Mouse (Mus musculus) large intestine, adult 2 months (tissue): ENCODE measurements at regions not wholly inside any gene's neighbourhood (a gene's known extent, or its start where the extent isn't known, plus 50 kb on each side); places are given as distances from the start of the nearest gene placed in this dataset.

Experiments
- DNase-seq: peaks from one replicate; pipeline ENCODE4 v3.0.0-alpha.2; 2012; ENCODE audit warnings: low read depth, low spot score
- WGBS: fragments of 180-500 bp; shearing (Covaris S2); methylation state at CpG from one replicate; pipeline ENCODE4 v1.1.7; 2018; 5-methylcytosine and 5-hydroxymethylcytosine counted together

- 36% methylated on average over 4 of the region's 4 CpGs for WGBS
- no peak for DNase-seq
Observed at GRCm38 (mm10) chr5:111789904-111790303, 56.2 kb downstream of the Gm26897 start.

GRCm38 (mm10) chr5:111790527-111790926, 56.8 kb downstream of the Gm26897 start:
- no peak for DNase-seq

GRCm38 (mm10) chr5:111791089-111791561, 57.4 kb downstream of the Gm26897 start:
- WGBS: 82% methylated on average over 5 of the region's 5 CpGs
- DNase-seq: no peak

More at GRCm38 (mm10) chr5:111790527-111790926, 56.8 kb downstream of the Gm26897 start:
- WGBS: 55% methylated on average over 9 of the region's 9 CpGs

GRCm38 (mm10) chr5:111792746-111793145, 59.0 kb downstream of the Gm26897 start:
- 60% methylated on average over 14 of the region's 14 CpGs for WGBS

GRCm38 (mm10) chr5:111793178-111793577, 59.5 kb downstream of the Gm26897 start:
- 45% methylated on average over 4 of the region's 4 CpGs for WGBS
- DNase-seq: no peak

More at GRCm38 (mm10) chr5:111792746-111793145, 59.0 kb downstream of the Gm26897 start:
- no peak for DNase-seq

- no peak for DNase-seq
- WGBS: 65% methylated on average over 5 of the region's 5 CpGs
Observed at GRCm38 (mm10) chr5:111796889-111797288, 63.2 kb downstream of the Gm26897 start.

- 13% methylated on average over 15 of the region's 15 CpGs for WGBS
- DNase-seq: no peak
Observed at GRCm38 (mm10) chr5:111799700-111800311, 66.1 kb downstream of the Gm26897 start.

- 62% methylated on average over 11 of the region's 11 CpGs for WGBS
- DNase-seq: no peak
Observed at GRCm38 (mm10) chr5:111800511-111800910, 66.8 kb downstream of the Gm26897 start.

GRCm38 (mm10) chr5:111801051-111801450, 67.3 kb downstream of the Gm26897 start:
- DNase-seq: no peak
- 64% methylated on average over 2 of the region's 2 CpGs for WGBS

- WGBS: 57% methylated on average over 6 of the region's 6 CpGs
- no peak for DNase-seq
Observed at GRCm38 (mm10) chr5:111804542-111804941, 70.8 kb downstream of the Gm26897 start.

- WGBS: 32% methylated on average over 7 of the region's 7 CpGs
Observed at GRCm38 (mm10) chr5:111805150-111805549, 71.4 kb downstream of the Gm26897 start.

GRCm38 (mm10) chr5:111805761-111806191, 72.1 kb downstream of the Gm26897 start:
- WGBS: 15% methylated on average over 17 of the region's 17 CpGs
- no peak for DNase-seq

More at GRCm38 (mm10) chr5:111805150-111805549, 71.4 kb downstream of the Gm26897 start:
- no peak for DNase-seq

- 28% methylated on average over 7 of the region's 7 CpGs for WGBS
- DNase-seq: no peak
Observed at GRCm38 (mm10) chr5:111810079-111810808, 76.5 kb downstream of the Gm26897 start.

- 52% methylated on average over 7 of the region's 7 CpGs for WGBS
- no peak for DNase-seq
Observed at GRCm38 (mm10) chr5:111812581-111812980, 78.9 kb downstream of the Gm26897 start.

GRCm38 (mm10) chr5:111813090-111813753, 79.5 kb downstream of the Gm26897 start:
- WGBS: 49% methylated on average over 6 of the region's 6 CpGs
- no peak for DNase-seq

GRCm38 (mm10) chr5:111814893-111815760, 81.4 kb downstream of the Gm26897 start:
- WGBS: 80% methylated on average over 20 of the region's 20 CpGs
- no peak for DNase-seq

GRCm38 (mm10) chr5:111820963-111821362, 87.2 kb downstream of the Gm26897 start:
- WGBS: 95% methylated on average over 9 of the region's 9 CpGs
- DNase-seq: no peak

- DNase-seq: no peak
Observed at GRCm38 (mm10) chr5:111822882-111823281, 89.2 kb downstream of the Gm26897 start.

GRCm38 (mm10) chr5:111823420-111823819, 89.7 kb downstream of the Gm26897 start:
- WGBS: 33% methylated on average over 4 of the region's 4 CpGs

More at GRCm38 (mm10) chr5:111823420-111823819, 89.7 kb downstream of the Gm26897 start:
- DNase-seq: no peak
